Mouse (Mus musculus) embryonic fibroblast, embryonic 13.5 days (primary cell): ENCODE data around the gene Mgat4c.

Experiments used
- CTCF ChIP-seq: IDR thresholded peaks from 2 replicates; pipeline ENCODE4 v1.5.1; 2011; ENCODE audit warnings: mild to moderate bottlenecking, control low read depth, low read length, moderate library complexity, borderline replicate concordance; ENCODE audit not compliant: insufficient read depth
- POLR2A ChIP-seq: IDR thresholded peaks from 2 replicates; pipeline ENCODE4 v1.6.1; 2011; ENCODE audit warnings: low read depth, mild to moderate bottlenecking, control low read depth, low read length, moderate library complexity

DNA sequence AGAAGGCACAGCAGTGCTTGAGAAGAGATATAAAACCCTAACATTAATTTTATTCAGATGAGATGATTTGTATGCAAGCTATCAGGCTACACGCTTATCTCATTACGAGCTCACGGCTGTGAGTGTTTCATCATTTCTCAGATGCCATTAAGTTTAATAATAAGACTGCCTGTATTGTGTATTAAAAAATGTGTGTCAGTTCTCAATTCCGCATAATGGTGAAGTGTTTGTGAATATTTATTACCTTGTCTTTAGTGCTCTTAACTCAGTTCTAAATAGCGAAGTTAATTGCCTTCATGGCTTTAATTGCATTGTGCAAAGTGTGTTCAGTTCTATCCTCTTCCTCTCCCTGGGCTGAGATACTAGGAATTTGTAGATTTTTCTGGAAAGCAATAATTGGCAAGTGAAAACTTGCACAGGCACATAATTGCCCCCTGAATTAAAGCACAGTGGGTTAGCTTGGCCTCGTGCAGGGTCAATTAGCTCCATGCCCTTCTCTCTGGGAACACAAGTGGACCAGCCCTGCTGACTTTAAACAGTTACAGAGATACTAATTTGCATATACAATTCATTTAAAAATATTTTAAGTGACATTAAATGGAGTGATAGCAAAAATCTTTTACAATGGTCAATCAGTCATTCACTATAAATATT lies 557.4 kb downstream of the Mgat4c start:
- TF ChIP-seq CTCF (no peak), POLR2A (no peak)
